Mouse (Mus musculus) liver, embryonic 14.5 days (tissue): Measurements from ENCODE around the gene Cep68. TPM values are rescaled to one million over a fixed set of nuclear protein-coding genes. Genes with fewer than 3 reads are reported as not detected.
"Not testable (repeated sequence)": the region's sequence is repeated elsewhere in the genome, so short reads cannot be mapped to it uniquely, and the experiment has no call there.

ENCODE experiments used
- ATAC-seq: fragments of 200-750 bp; cut with Nextera tagmentation; 2 replicates; pipeline ENCODE4 v1.8.0; 2017; ENCODE audit warnings: moderate number of reproducible peaks, mild to moderate bottlenecking, moderate library complexity; ENCODE audit not compliant: insufficient read depth
- DNase-seq, 3 experiments: peaks; one replicate each; pipeline ENCODE4 v3.0.0-alpha.2; 2012 to 2013; ENCODE audit warnings: low read depth in 3 of 3, low spot score in 3 of 3
- H3K27ac ChIP-seq: fragments of 300-500 bp; sonication (generic); 2 replicates; pipeline ENCODE4 v1.5.1; 2014; ENCODE audit warnings: moderate library complexity, mild to moderate bottlenecking, control low read depth, inconsistent platforms
- H3K27me3 ChIP-seq: fragments of 300-500 bp; sonication (generic); 2 replicates; pipeline ENCODE4 v1.6.1; 2014; ENCODE audit warnings: mild to moderate bottlenecking, low read length, moderate library complexity; ENCODE audit not compliant: control insufficient read depth, insufficient read depth
- H3K36me3 ChIP-seq: fragments of 300-500 bp; sonication (generic); replicated peaks from 2 replicates; pipeline ENCODE4 v1.6.1; 2014; ENCODE audit warnings: low read depth; ENCODE audit not compliant: control insufficient read depth, insufficient read depth
- H3K4me1 ChIP-seq, 2 experiments: fragments of 200-500 bp in 1 of 2; fragments of 300-500 bp in 1 of 2; sonication (generic) in 1 of 2; replicated peaks; 2 replicates each; pipeline ENCODE4 v1.6.1; 2012 to 2014; ENCODE audit warnings: antibody characterized with exemption in 1 of 2, inconsistent platforms in 1 of 2, low read length in 1 of 2; ENCODE audit not compliant: control insufficient read depth in 2 of 2, insufficient read depth in 2 of 2
- H3K4me2 ChIP-seq: fragments of 300-500 bp; sonication (generic); 2 replicates; pipeline ENCODE4 v1.6.1; 2014; ENCODE audit warnings: low read depth, mild to moderate bottlenecking, control low read depth, moderate library complexity
- H3K4me3 ChIP-seq, 2 experiments: fragments of 200-500 bp in 1 of 2; fragments of 300-500 bp in 1 of 2; sonication (generic) in 1 of 2; 2 replicates each; pipeline ENCODE4 v1.5.1; 2012 to 2014; ENCODE audit warnings: low read depth in 2 of 2, low read length in 2 of 2, mild to moderate bottlenecking in 2 of 2, control low read depth in 1 of 2, inconsistent platforms in 1 of 2, moderate library complexity in 1 of 2; ENCODE audit not compliant: insufficient read depth in 1 of 2
- H3K9ac ChIP-seq: fragments of 300-500 bp; sonication (generic); replicated peaks from 2 replicates; pipeline ENCODE4 v1.6.1; 2014; ENCODE audit warnings: mild to moderate bottlenecking, control low read depth, moderate library complexity
- H3K9me3 ChIP-seq: fragments of 300-500 bp; sonication (generic); 2 replicates; pipeline ENCODE4 v1.6.1; 2016; ENCODE audit warnings: low read length, mixed read lengths; ENCODE audit not compliant: control insufficient read depth
- CTCF ChIP-seq: IDR thresholded peaks from 2 replicates; pipeline ENCODE4 v1.5.1; 2016; ENCODE audit warnings: antibody characterized with exemption, low read depth, control low read depth
- EP300 ChIP-seq: IDR thresholded peaks from 2 replicates; pipeline ENCODE4 v1.6.1; 2016; ENCODE audit warnings: antibody characterized with exemption, low read depth
- WGBS: fragments of 180-500 bp; shearing (Covaris S2); extraction: QIAGEN DNeasy Blood & Tissue Kit; methylation state at CpG from one replicate; pipeline ENCODE4 v1.1.7; 2014; ENCODE audit not compliant: insufficient replicate concordance; 5-methylcytosine and 5-hydroxymethylcytosine counted together
- polyA plus RNA-seq, 2 experiments: library from polyadenylated mRNA; depleted of rRNA in 1 of 2; stranded (reverse) in 1 of 2; unstranded in 1 of 2; fragments of >200 nt; fragmentation: Nextera tagmentation in 1 of 2; extraction: Ambion mirVana in 1 of 2; gene quantifications; 2 replicates each; pipeline versions ENCODE4 v1.2.1 to v1.2.3; 2012 to 2014

Gene Cep68
- polyA plus RNA-seq, 2 experiments, result 4.5 to 4.8 TPM

GRCm38 (mm10) chr11:20229311-20229710 lies 19.9 kb downstream of the Cep68 start:
- H3K4me1 ChIP-seq, result peaks cover 3 to 19% of the 10 kb centered on the region in 2 experiments; a peak in 3 of 4 replicates
- no peak overlapping the region for H3K27ac ChIP-seq
- WGBS, result 77% methylated on average over 4 of the region's 4 CpGs
- no peak overlapping the region for H3K4me3 ChIP-seq
- H3K9me3 ChIP-seq, result no peaks in the 10 kb centered on the region
- H3K36me3 ChIP-seq, result peaks cover 55% of the 10 kb centered on the region
- no peak overlapping the region for H3K9ac ChIP-seq
- no peak overlapping the region for H3K4me2 ChIP-seq
- TF ChIP-seq CTCF, result no peak
- no peak for TF ChIP-seq EP300
- DNase-seq (no peak), ATAC-seq (no peak)
- no peaks in the 10 kb centered on the region for H3K27me3 ChIP-seq

- H3K4me1 ChIP-seq, result peaks cover 3 to 19% of the 10 kb centered on the region in 2 experiments; a peak in 3 of 4 replicates
- no peak overlapping the region for H3K4me2 ChIP-seq
- ATAC-seq (no peak), DNase-seq (no peak)
- TF ChIP-seq CTCF, result no peak
- no peak for TF ChIP-seq EP300
- H3K9ac ChIP-seq, result no peak overlapping the region
- H3K27me3 ChIP-seq, result no peaks in the 10 kb centered on the region
- peaks cover 55% of the 10 kb centered on the region for H3K36me3 ChIP-seq
- 73% methylated on average over 5 of the region's 5 CpGs for WGBS
- no peak overlapping the region for H3K4me3 ChIP-seq
- H3K9me3 ChIP-seq, result no peaks in the 10 kb centered on the region
- no peak overlapping the region for H3K27ac ChIP-seq
Observed at GRCm38 (mm10) chr11:20228666-20229065, 20.6 kb downstream of the Cep68 start.

- no peak overlapping the region for H3K4me3 ChIP-seq
- TF ChIP-seq CTCF (no peak), EP300 (no peak)
- H3K36me3 ChIP-seq, result peaks cover 59% of the 10 kb centered on the region
- WGBS, result 86% methylated on average over 4 of the region's 4 CpGs
- H3K9me3 ChIP-seq, result no peaks in the 10 kb centered on the region
- no peak for DNase-seq
- no peak overlapping the region for H3K9ac ChIP-seq
- H3K4me2 ChIP-seq, result no peak overlapping the region
- H3K27ac ChIP-seq, result no peak overlapping the region
- no peak for ATAC-seq
- peaks cover 2 to 10% of the 10 kb centered on the region in 2 experiments; a peak in 3 of 4 replicates for H3K4me1 ChIP-seq
- H3K27me3 ChIP-seq, result no peaks in the 10 kb centered on the region
Observed at GRCm38 (mm10) chr11:20225938-20226337, 23.3 kb downstream of the Cep68 start.

- no peak for TF ChIP-seq CTCF
- no peak for TF ChIP-seq EP300
- H3K27ac ChIP-seq, result no peak overlapping the region
- H3K36me3 ChIP-seq, result peaks cover 52% of the 10 kb centered on the region
- 78% methylated on average over 6 of the region's 6 CpGs for WGBS
- H3K27me3 ChIP-seq, result no peaks in the 10 kb centered on the region
- H3K4me2 ChIP-seq, result no peak overlapping the region
- H3K9me3 ChIP-seq, result no peaks in the 10 kb centered on the region
- H3K9ac ChIP-seq, result no peak overlapping the region
- no peak overlapping the region for H3K4me3 ChIP-seq
- no peaks in the 10 kb centered on the region for H3K4me1 ChIP-seq
- no peak for ATAC-seq
- DNase-seq, result no peak
Observed at GRCm38 (mm10) chr11:20224196-20224595, 25.0 kb downstream of the Cep68 start.

GRCm38 (mm10) chr11:20221671-20222070 lies 27.6 kb downstream of the Cep68 start:
- H3K27ac ChIP-seq, H3K4me2 ChIP-seq, ATAC-seq, DNase-seq, H3K4me3 ChIP-seq, H3K27me3 ChIP-seq, H3K9ac ChIP-seq, H3K4me1 ChIP-seq, H3K9me3 ChIP-seq: not testable (repeated sequence)
- H3K36me3 ChIP-seq, result peaks cover 52% of the 10 kb centered on the region
- WGBS, result no CpG with 5 or more reads among the region's 1 CpGs
